Mouse (Mus musculus): ENCODE measurements at regions not wholly inside any gene's neighbourhood (a gene's known extent, or its start where the extent isn't known, plus 50 kb on each side); places are given as distances from the start of the nearest gene placed in this dataset.

DNA sequence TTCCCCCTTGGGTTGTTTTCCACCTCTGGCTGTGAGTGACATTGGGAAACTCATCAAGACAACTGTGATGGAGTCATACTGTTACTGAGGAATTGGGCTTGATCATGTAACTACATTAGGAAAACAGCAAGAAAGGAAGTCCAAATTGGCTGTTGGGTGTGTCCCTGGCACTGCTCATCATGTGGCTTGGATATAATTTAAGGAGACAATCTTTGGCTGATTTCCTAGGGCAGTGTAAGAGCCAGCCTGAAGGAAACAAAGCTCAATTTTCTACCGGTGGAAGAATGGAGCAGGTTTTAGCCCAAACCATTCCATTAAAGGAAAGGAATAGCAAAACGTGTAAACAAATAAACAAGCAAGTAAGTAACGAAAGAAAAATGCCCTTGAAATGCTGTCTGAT lies 310.4 kb downstream of the Gm10295 start:
- no peak for DNase-seq

DNA sequence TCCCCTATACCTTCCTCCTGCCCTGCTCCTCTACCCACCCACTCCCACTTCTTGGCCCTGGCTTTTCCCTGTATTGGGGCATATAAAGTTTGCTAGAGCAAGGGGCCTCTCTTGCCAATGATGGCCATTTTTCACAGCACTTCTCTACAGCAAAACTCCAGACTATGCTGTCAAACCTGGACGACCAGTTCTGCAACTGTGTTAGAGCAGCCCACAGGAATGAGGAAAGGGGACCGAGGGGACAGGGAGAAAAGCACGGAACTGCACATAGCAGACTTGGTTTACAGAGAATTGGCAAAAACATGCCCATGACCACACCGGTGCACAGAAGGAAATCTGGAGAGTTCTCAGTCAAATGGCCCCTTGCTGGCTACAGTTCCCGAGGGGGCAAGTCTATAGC lies 312.7 kb downstream of the Gm10295 start:
- no peak for DNase-seq

DNA sequence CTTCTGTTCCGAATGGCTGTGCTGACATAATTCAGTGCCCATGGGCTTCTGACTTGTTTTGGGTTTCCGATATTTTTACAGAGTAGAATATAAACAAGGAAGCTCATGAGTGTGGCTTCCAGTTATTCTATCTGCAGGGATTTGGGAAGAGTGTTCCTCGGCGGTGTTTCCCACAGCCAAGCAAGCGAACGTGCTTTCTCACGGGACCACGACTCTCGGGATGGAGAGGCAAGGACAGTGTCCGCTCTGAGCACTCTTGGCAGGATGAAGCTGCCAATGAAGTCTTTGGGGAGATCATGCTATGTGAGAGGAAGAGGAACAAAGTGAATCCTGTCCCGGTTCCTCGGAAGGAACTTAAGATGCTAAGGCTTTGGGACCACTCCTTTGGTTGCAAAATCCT lies 318.2 kb downstream of the Gm10295 start:
- no peak for DNase-seq

DNA sequence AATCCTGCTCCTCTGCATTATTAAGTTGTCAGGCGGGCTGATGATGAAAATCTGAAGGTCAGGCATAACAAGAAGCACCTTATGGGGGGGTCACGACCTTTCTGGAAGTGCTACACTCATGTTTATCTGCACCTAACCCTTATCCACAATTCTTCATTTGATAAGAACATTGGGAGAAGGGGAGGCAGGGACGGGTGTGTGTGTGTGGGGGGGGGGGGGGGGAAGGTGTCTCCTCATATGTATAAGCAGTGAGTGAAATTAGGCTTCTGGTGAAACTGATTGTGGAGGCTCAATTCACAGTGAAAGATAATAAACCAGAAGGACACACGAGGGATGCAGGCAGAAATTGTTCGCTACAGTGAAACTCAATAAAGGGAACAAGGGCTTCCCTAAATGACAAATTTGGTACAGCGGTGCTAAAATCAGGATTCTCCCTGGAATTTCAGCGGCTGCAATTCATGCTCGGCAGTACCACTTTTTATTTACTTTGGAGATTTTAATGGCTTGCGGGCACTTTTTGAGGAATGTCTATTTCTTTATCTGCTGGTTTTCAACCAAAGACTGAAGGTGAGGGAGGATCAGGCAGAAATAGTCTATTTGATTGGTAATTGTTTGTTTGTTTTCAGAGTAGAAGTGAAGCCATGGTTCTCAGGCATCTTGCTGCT lies 327.2 kb downstream of the Gm10295 start:
- DNase-seq = no peak

DNA sequence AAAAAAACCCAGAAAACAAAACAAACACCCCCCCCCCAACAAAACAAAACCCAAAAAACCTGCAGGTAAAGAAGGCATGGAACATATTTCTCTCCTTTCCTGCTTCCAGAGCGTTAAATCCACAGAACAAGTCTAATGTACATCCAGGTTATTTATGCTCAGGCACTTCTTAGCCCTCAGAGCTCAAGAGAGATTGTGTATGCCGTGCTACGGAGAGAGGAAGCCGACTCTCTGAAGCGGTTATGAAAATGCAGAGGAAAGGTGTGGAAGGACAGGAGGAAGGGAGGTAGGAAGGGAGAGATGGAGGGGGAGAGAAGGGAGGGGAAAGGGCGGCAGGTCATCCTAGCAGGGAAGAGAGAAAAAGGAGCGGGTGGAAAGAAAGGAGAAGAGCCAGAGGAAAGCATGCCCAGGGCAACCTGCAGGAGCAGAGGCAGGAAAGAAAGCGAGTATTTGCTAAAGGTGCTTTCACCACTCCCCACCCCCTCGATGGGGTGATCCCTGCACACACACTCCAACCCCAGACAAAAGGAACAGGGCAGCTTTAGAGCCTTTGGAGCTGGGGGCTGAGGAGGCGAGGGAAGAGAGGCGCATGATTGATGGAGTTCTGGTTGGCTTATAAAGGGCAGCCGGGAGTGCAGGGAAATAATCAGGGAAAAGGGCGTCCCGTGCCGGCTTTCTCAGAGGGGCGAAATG lies 327.9 kb downstream of the Gm10295 start:
- no peak for DNase-seq
